Mouse (Mus musculus): ENCODE data around the gene Rpsa.
"Not testable (repeated sequence)": the region's sequence is repeated elsewhere in the genome, so short reads cannot be mapped to it uniquely, and the experiment has no call there.

Gene Rpsa

GRCm38 (mm10) chr9:120127538-120128251 lies at the start of gene Rpsa:
Rpsa (plus strand) TSS chr9:120127689.
- peak; percentile 93 to 95 for DNase-seq (ENCODE audit: low spot score in 2 of 2)

- DNase-seq (ENCODE audit: low spot score in 2 of 2): no peak
Measured at GRCm38 (mm10) chr9:120078241-120078640, 49.2 kb upstream of the Rpsa start.

- no peak for DNase-seq (ENCODE audit: low spot score in 2 of 2)
Measured at GRCm38 (mm10) chr9:120079901-120080300, 47.6 kb upstream of the Rpsa start.

GRCm38 (mm10) chr9:120080546-120081108 lies 46.9 kb upstream of the Rpsa start:
- no peak for DNase-seq (ENCODE audit: low spot score in 2 of 2)

- DNase-seq (ENCODE audit: low spot score in 2 of 2): peak in 1 of 2 experiments; percentile 20
Measured at GRCm38 (mm10) chr9:120081247-120081646, 46.2 kb upstream of the Rpsa start.

GRCm38 (mm10) chr9:120081967-120082366 lies 45.5 kb upstream of the Rpsa start:
- peak in 1 of 2 experiments; percentile 42 for DNase-seq (ENCODE audit: low spot score in 2 of 2)

GRCm38 (mm10) chr9:120082691-120083090 lies 44.8 kb upstream of the Rpsa start:
- no peak for DNase-seq (ENCODE audit: low spot score in 2 of 2)

GRCm38 (mm10) chr9:120083158-120083894 lies 44.2 kb upstream of the Rpsa start:
- no peak for DNase-seq (ENCODE audit: low spot score in 2 of 2)

GRCm38 (mm10) chr9:120084406-120084805 lies 43.1 kb upstream of the Rpsa start:
- DNase-seq (ENCODE audit: low spot score in 2 of 2): no peak

- no peak for DNase-seq (ENCODE audit: low spot score in 2 of 2)
Measured at GRCm38 (mm10) chr9:120089125-120089524, 38.4 kb upstream of the Rpsa start.

GRCm38 (mm10) chr9:120091086-120091485 lies 36.4 kb upstream of the Rpsa start:
- DNase-seq (ENCODE audit: low spot score in 2 of 2): no peak

GRCm38 (mm10) chr9:120091696-120092238 lies 35.7 kb upstream of the Rpsa start, which contains the start of gene Ccr8:
Ccr8 (plus strand) TSS chr9:120092114.
- DNase-seq (ENCODE audit: low spot score in 2 of 2): no peak

- no peak for DNase-seq (ENCODE audit: low spot score in 2 of 2)
Measured at GRCm38 (mm10) chr9:120093701-120094100, 33.8 kb upstream of the Rpsa start.

GRCm38 (mm10) chr9:120095886-120096285 lies 31.6 kb upstream of the Rpsa start:
- no peak for DNase-seq (ENCODE audit: low spot score in 2 of 2)

GRCm38 (mm10) chr9:120098682-120099081 lies 28.8 kb upstream of the Rpsa start:
- DNase-seq (ENCODE audit: low spot score in 2 of 2): peak; percentile 45 to 76

- DNase-seq (ENCODE audit: low spot score in 2 of 2): no peak
Measured at GRCm38 (mm10) chr9:120099304-120099703, 28.2 kb upstream of the Rpsa start.

GRCm38 (mm10) chr9:120101165-120101564 lies 26.3 kb upstream of the Rpsa start:
- no peak for DNase-seq (ENCODE audit: low spot score in 2 of 2)

- DNase-seq (ENCODE audit: low spot score in 2 of 2): not testable (repeated sequence)
Measured at GRCm38 (mm10) chr9:120108953-120109352, 18.5 kb upstream of the Rpsa start.

- DNase-seq (ENCODE audit: low spot score in 2 of 2): peak; percentile 95
Measured at GRCm38 (mm10) chr9:120110211-120111018, 17.1 kb upstream of the Rpsa start, which contains the start of gene Slc25a38. Slc25a38 (plus strand) TSS chr9:120110374.

GRCm38 (mm10) chr9:120111156-120111945 lies 16.1 kb upstream of the Rpsa start:
- no peak for DNase-seq (ENCODE audit: low spot score in 2 of 2)

GRCm38 (mm10) chr9:120112472-120112871 lies 15.0 kb upstream of the Rpsa start:
- DNase-seq (ENCODE audit: low spot score in 2 of 2): no peak

Data from cerebellum, postnatal 4 days (tissue).